Mouse (Mus musculus) heart, embryonic 10.5 days (tissue): ENCODE results near the gene Cbx7. TPM values are rescaled to one million over a fixed set of nuclear protein-coding genes. Genes with fewer than 3 reads are reported as not detected.

Source experiments
- DNase-seq: peaks from one replicate; pipeline ENCODE4 v3.0.0-alpha.2; 2017; ENCODE audit warnings: low spot score
- H3K27ac ChIP-seq: fragments of 300-500 bp; sonication (generic); 2 replicates; pipeline ENCODE4 v1.5.1; 2016; ENCODE audit warnings: mild to moderate bottlenecking
- H3K27me3 ChIP-seq: fragments of 300-500 bp; sonication (generic); 2 replicates; pipeline ENCODE4 v1.6.1; 2016; ENCODE audit warnings: mild to moderate bottlenecking; ENCODE audit not compliant: poor library complexity, insufficient read depth, severe bottlenecking
- H3K36me3 ChIP-seq: fragments of 300-500 bp; sonication (generic); 2 replicates; pipeline ENCODE4 v1.6.1; 2016; ENCODE audit warnings: mild to moderate bottlenecking, moderate library complexity
- H3K4me1 ChIP-seq: fragments of 300-500 bp; sonication (generic); 2 replicates; pipeline ENCODE4 v1.6.1; 2016; ENCODE audit warnings: mild to moderate bottlenecking
- H3K4me3 ChIP-seq: fragments of 300-500 bp; sonication (generic); 2 replicates; pipeline ENCODE4 v1.5.1; 2016; ENCODE audit warnings: mild to moderate bottlenecking, moderate library complexity
- H3K9me3 ChIP-seq: fragments of 300-500 bp; sonication (generic); 2 replicates; pipeline ENCODE4 v1.6.1; 2016; ENCODE audit warnings: mild to moderate bottlenecking, moderate library complexity
- WGBS: fragments of 180-500 bp; shearing (Covaris S2); methylation state at CpG from one replicate; pipeline ENCODE4 v1.1.7; 2016; 5-methylcytosine and 5-hydroxymethylcytosine counted together
- polyA plus RNA-seq: library from polyadenylated mRNA; unstranded; fragments of >200 nt; fragmentation: Nextera tagmentation; extraction: Ambion mirVana; gene quantifications from 2 replicates; pipeline ENCODE4 v1.2.1, GENCODE M21; 2016

The Cbx7 gene
- polyA plus RNA-seq, 1 experiment from 2014 or later, result 0.82 TPM

DNA sequence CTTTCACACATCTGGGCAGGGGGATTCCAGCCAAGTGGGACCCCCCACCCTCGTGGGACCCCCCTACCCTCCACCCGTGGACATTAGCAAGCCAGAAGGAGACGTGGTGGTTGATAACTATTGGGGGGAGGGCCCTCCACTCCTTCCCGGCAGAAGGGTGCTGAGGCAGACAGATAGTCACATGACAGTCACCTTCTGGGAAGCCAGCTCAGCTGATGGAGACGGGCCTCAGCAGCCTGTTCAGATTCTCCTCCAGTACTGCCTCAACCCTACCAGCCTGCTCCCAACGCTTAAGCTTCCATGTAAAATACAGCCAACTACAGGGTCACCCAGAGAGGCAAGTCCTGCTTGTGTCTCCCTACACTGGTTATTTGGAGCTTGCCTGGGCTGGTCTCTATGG, 40.3 kb upstream of the Cbx7 start:
- Histone ChIP-seq H3K27me3 (peaks cover 75% of the 10 kb centered on the region), H3K4me1 (peaks cover 65% of the 10 kb centered on the region), H3K9me3 (no peaks in the 10 kb centered on the region), H3K4me3 (0 out of 2 replicates have a peak overlapping the region, but pooled peaks have one; percentile 79), H3K36me3 (no peaks in the 10 kb centered on the region), H3K27ac (no peak overlapping the region)
- no peak for DNase-seq
- 25% methylated on average over 6 of the region's 6 CpGs for WGBS

DNA sequence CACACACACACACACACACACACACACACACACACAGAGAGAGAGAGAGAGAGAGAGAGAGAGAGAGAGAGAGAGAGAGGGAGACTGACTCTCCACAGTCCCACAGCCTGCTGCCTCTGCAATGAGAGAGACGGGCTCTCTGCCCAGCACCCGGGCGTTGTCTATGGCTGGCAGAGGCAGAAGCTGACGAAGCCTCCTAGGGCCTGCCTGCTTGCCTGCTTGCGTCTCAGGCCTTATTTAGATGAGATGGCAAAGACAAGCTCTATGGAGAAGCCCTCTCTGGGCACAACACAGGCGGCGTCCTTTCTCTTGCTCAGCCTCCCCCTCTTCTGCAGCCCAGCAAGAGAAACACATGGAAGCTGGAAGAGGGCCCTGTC, 39.3 kb upstream of the Cbx7 start:
- Histone ChIP-seq H3K4me1 (peaks cover 69% of the 10 kb centered on the region), H3K9me3 (no peaks in the 10 kb centered on the region), H3K4me3 (no peak overlapping the region), H3K27me3 (peaks cover 65% of the 10 kb centered on the region), H3K36me3 (no peaks in the 10 kb centered on the region), H3K27ac (no peak overlapping the region)
- 42% methylated on average over 7 of the region's 7 CpGs for WGBS
- no peak for DNase-seq

DNA sequence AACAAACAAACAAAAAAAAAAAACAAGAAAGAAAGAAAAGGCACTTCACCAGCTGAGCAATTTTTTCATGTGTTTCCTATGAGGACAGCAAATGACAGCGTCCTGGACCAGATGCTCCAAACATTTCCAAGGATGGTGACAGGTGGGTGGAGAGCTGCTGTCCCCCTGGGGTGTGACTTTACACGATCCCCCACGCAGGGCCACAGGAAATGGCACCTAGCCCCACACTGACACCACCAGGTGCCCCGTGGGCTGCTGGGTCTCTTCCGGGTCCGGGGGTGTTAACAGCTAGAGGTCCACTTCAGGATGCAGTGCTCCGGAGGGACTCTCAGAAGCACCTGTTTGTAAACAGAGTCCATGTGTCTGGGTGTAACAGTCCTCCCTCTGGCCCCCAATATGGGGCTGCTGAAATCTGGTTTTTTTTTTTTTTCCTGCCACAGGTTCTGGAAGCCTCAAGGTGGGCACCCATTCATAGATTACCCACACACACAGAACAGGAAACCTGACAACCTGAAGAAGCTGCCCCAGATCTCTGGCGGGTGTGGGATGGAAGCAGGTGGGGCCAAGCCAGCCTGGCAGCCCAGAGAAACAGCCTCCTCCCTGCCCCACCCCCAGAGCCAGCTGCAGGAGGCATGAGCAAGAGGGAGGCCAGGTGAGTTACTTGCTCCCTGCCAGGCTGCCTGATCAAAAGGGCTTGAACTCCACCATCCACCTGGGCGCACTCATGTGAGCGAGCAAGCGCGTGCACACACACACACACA, 38.7 kb upstream of the Cbx7 start:
- Histone ChIP-seq H3K27ac (no peak overlapping the region), H3K4me3 (no peak overlapping the region), H3K4me1 (peaks cover 69% of the 10 kb centered on the region), H3K27me3 (peaks cover 59% of the 10 kb centered on the region), H3K9me3 (no peaks in the 10 kb centered on the region), H3K36me3 (no peaks in the 10 kb centered on the region)
- 49% methylated on average over 12 of the region's 12 CpGs for WGBS
- DNase-seq, result no peak

DNA sequence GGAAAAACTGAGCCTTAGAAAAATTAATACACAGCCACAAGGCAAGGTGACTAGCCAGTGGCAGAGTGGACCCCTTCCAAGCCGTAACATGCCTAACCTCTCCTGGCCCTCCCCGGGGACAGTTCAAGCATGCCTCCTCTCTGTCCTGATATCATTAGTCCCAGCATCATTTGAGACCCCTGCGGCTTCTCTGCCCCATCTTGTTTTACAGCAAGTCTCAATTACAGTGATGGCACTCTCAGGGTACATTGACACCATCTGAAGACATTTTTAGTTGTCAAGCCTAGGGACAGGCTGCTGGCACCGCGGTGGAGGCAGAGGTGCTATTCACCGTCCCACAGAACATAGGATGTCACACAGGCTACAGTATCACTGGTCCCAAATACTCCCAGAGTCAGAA, 37.5 kb upstream of the Cbx7 start:
- Histone ChIP-seq H3K4me3 (no peak overlapping the region), H3K27me3 (peaks cover 48% of the 10 kb centered on the region), H3K9me3 (no peaks in the 10 kb centered on the region), H3K4me1 (peaks cover 69% of the 10 kb centered on the region), H3K27ac (no peak overlapping the region), H3K36me3 (no peaks in the 10 kb centered on the region)
- 88% methylated on average over 6 of the region's 6 CpGs for WGBS
- DNase-seq, result no peak

DNA sequence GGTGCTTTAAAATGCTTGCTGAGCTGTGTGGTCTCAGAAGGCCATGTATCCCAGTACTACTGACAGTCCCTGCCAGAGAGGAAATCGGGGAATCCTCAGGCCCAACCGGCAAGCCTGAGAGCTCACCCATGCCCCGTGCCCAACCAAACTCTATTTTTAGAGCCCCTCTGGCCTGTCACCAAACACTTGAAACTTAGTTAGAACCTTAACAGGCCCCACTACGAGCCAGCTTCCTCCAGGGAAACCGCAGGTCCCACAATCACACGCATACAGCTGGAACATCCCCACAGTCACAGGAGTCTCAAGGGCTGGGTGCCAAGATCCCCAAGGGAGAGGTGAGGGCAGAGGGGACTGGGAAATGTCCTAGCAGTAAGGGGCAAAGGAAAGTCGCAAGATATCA, 35.2 kb upstream of the Cbx7 start:
- peaks cover 25% of the 10 kb centered on the region for H3K27me3 ChIP-seq
- H3K27ac ChIP-seq, result peak overlapping the region; percentile 80
- H3K4me3 ChIP-seq, result no peak overlapping the region
- no peaks in the 10 kb centered on the region for H3K9me3 ChIP-seq
- peaks cover 62% of the 10 kb centered on the region for H3K4me1 ChIP-seq
- peak; percentile 87 for DNase-seq
- WGBS, result 19% methylated on average over 7 of the region's 7 CpGs
- H3K36me3 ChIP-seq, result no peaks in the 10 kb centered on the region

DNA sequence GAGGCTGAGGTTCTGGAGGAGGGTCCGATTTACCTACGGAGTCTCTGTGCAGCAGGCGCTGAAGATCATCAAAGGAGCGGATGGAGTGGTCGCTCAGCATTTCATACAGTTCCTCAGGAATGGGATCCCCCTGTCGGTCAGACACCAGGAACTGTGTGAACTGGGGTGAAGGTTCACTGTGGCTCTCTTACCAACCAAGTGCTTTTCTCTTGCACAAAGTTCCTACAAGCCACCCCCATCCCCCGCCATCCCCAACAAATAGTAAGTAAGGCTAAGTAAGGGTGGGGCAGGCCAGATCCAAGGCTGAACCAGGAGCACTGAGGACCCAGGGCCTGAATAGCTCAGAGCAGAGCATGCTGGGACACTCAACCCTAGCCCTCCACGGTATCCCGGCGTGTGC, 34.5 kb upstream of the Cbx7 start:
- whole genome bisulfite sequencing, result 65% methylated on average over 10 of the region's 10 CpGs
- H3K4me1 ChIP-seq, result peaks cover 65% of the 10 kb centered on the region

DNA sequence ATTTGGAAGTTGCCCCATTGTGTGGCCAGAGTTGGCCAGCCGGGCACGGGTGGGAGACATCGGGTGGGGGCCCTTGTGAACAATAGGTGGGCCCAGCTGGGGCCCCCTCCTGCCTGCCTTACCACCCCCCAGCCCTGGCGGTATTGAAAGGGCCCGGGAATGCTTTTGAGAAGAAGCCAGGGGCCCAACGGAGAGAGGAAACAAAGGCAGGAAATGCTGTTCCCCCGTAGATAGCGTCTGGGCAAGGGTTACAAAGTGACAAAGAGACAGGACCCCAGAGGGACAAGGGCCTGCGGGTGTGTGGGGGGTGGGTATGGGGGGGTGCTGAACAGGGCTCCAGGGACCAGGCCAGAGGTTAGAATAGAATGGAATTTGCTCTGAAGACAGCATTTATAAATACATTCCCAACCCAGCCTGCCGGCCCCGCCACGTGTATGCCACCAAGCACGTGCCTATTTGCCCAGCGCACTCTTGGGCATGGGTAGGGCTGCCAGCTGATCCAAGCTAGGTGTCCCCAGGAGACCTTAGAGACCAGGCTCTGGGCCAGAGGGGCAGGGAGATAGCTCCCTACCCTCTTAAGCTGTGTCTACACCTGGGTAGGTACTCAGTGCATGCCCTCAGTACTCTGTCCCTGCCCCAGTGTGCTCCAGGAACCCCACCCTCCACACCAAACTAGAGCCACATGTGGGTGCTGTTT, 33.9 kb upstream of the Cbx7 start:
- no peak for DNase-seq
- 41% methylated on average over 14 of the region's 14 CpGs for WGBS
- H3K27me3 ChIP-seq, result peaks cover 11% of the 10 kb centered on the region
- H3K27ac ChIP-seq, result peak overlapping the region; percentile 80
- H3K36me3 ChIP-seq, result no peaks in the 10 kb centered on the region
- H3K4me3 ChIP-seq, result 0 out of 2 replicates have a peak overlapping the region, but pooled peaks have one; percentile 12
- peaks cover 64% of the 10 kb centered on the region for H3K4me1 ChIP-seq
- no peaks in the 10 kb centered on the region for H3K9me3 ChIP-seq

More for the DNA sequence above, 34.5 kb upstream of the Cbx7 start:
- Histone ChIP-seq H3K27me3 (peaks cover 18% of the 10 kb centered on the region), H3K27ac (peak overlapping the region; percentile 80), H3K4me3 (no peak overlapping the region), H3K36me3 (no peaks in the 10 kb centered on the region), H3K9me3 (no peaks in the 10 kb centered on the region)
- no peak for DNase-seq

DNA sequence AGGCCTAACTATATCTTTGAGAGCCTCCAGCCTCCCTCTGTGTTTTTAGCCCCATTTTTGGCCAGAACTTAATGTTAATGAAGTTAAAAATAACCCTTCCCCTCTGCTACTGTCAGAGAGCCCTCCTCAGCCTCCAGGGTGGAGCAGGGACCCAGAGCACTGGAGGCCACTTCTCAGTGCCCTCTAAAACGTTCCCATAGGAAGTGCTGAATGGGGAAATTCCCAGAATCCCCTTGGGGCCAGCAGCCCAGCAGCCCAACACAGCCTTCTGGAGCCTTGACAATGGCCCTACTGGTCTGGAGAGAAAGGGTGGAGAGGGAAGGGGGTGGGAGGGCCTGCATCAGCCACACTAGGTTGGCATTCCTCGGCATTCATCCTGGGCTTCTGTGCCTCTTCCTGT, 32.7 kb upstream of the Cbx7 start:
- WGBS, result 23% methylated on average over 2 of the region's 2 CpGs
- Histone ChIP-seq H3K27ac (peak overlapping the region; percentile 80), H3K9me3 (no peaks in the 10 kb centered on the region), H3K27me3 (peaks cover 1% of the 10 kb centered on the region; the same call in 1 of the 2 replicates), H3K4me1 (peaks cover 64% of the 10 kb centered on the region), H3K36me3 (no peaks in the 10 kb centered on the region), H3K4me3 (peak overlapping the region; percentile 2; the same call in 1 of the 2 replicates)
- no peak for DNase-seq

DNA sequence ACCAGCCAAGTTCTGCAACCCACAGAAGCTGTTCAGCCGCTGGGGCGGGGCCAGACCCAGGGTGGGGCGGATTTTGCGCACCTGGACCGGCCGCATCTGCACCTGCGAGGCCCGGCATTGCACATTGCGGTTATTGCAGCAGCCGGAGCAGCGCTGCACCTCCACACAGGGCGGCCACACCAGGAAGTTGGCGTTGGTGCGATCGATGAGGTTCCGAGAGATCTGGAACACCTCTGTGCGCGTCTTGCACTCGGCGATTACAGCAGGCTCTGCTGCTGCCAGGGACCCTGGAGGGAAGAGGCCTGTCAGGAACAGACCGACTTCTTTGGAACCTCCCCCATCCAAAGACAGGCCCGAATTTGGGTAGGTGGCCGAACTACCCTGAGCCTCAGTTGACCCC, 30.7 kb upstream of the Cbx7 start:
- peaks cover 10% of the 10 kb centered on the region for H3K27me3 ChIP-seq
- DNase-seq, result no peak
- WGBS, result 92% methylated on average over 23 of the region's 23 CpGs
- H3K27ac ChIP-seq, result no peak overlapping the region
- H3K4me3 ChIP-seq, result no peak overlapping the region
- H3K4me1 ChIP-seq, result peaks cover 66% of the 10 kb centered on the region
- no peaks in the 10 kb centered on the region for H3K9me3 ChIP-seq
- H3K36me3 ChIP-seq, result no peaks in the 10 kb centered on the region

DNA sequence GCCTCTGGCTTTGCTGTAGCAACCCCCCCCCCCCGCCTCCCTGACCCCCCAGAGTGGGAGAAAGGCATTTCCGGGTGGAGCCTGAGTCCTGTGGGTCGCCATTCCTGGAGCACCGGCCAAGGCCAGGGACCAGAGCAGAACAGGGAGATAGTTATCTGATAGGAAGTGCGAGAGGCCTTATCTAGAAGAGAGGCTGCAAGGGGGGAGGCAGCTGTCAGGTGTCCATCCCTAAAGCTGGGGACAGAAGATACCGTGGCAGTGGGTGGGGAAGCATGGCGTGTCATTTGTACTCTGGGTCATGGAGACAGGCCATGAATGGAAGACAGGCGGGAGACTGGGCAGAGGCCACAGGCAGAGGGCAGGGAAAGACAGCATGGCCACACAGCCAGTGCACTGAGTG, 29.8 kb upstream of the Cbx7 start:
- WGBS, result 20% methylated on average over 8 of the region's 8 CpGs
- no peak overlapping the region for H3K27ac ChIP-seq

DNA sequence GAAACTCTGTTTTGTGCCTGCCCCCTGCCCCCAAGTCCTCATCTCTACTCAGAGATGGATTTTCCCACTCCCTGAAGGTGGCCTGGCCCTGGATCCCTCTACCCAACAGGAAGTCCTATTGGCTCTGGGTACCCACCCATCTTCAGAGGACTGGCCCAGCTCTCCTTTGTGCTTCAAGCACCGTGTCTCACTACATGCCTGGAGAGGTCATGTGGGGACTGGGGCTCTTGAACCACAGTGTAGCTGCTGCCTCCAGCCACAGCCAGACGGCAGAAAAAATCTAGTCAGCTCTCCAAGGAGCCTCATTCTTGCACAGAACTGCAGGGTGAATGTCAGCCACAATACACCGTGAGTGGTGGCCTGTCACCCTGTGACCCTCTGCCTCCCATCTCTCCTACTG, 27.1 kb upstream of the Cbx7 start:
- H3K4me3 ChIP-seq, result no peak overlapping the region
- no peaks in the 10 kb centered on the region for H3K36me3 ChIP-seq
- DNase-seq, result no peak
- no peaks in the 10 kb centered on the region for H3K9me3 ChIP-seq
- H3K27ac ChIP-seq, result no peak overlapping the region
- 41% methylated on average over 3 of the region's 3 CpGs for WGBS
- peaks cover 14% of the 10 kb centered on the region for H3K27me3 ChIP-seq
- peaks cover 30% of the 10 kb centered on the region for H3K4me1 ChIP-seq

More for the DNA sequence above, 29.8 kb upstream of the Cbx7 start:
- no peaks in the 10 kb centered on the region for H3K36me3 ChIP-seq
- no peak for DNase-seq
- peaks cover 57% of the 10 kb centered on the region for H3K4me1 ChIP-seq
- no peak overlapping the region for H3K4me3 ChIP-seq
- H3K9me3 ChIP-seq, result no peaks in the 10 kb centered on the region
- H3K27me3 ChIP-seq, result peaks cover 11% of the 10 kb centered on the region

DNA sequence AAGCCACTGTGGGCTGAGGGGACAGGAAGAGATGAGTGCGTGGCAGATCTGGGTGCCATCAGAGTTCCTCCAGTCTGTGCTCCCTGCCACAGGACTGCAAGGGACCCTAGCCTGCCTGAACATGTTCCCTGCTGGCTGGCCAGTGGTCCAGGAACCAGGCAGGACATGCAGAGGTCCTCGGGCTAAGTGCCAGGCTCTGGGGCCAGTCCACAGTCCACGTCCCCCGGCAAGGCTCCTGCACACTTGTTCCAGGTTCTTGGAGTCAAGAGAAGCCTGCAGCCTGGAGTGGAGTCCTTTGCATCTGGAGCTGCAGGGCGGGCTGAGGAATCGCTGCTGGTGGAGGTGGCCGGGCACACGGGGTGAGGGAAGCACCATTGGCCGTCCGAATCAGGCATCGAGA, 25.9 kb upstream of the Cbx7 start:
- peaks cover 19% of the 10 kb centered on the region for H3K27me3 ChIP-seq
- DNase-seq, result no peak
- H3K36me3 ChIP-seq, result no peaks in the 10 kb centered on the region
- 92% methylated on average over 11 of the region's 11 CpGs for WGBS
- no peak overlapping the region for H3K27ac ChIP-seq
- H3K4me3 ChIP-seq, result no peak overlapping the region
- H3K9me3 ChIP-seq, result no peaks in the 10 kb centered on the region
- H3K4me1 ChIP-seq, result peaks cover 25% of the 10 kb centered on the region

DNA sequence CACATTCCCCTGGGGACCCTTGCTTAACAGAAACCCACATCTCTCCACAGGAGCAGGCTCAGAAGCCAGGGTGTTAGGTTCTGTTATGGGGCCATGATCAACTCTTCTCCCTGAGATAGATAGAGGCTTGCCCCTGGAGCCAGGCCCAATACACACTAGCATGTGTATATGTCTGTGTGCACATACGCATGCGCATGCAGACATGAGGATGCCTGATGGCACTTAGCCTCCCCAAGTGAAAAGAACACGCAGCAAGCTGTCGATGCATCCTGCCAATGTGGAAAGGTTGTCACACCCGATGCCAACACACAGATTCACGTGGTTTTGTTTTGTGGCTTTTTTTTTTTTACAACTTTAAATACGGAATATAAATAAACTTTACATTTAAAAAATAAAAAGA, 24.6 kb upstream of the Cbx7 start:
- WGBS, result 89% methylated on average over 7 of the region's 7 CpGs
- Histone ChIP-seq H3K36me3 (no peaks in the 10 kb centered on the region), H3K4me1 (peaks cover 15% of the 10 kb centered on the region), H3K4me3 (no peak overlapping the region), H3K27ac (no peak overlapping the region), H3K9me3 (no peaks in the 10 kb centered on the region), H3K27me3 (peaks cover 20% of the 10 kb centered on the region)
- DNase-seq, result no peak
